Mouse (Mus musculus) frontal cortex, adult (tissue): Measurements from ENCODE around the gene Krt18.
"Not testable (repeated sequence)": the region's sequence is repeated elsewhere in the genome, so short reads cannot be mapped to it uniquely, and the experiment has no call there.

Source experiments
- ATAC-seq: cut with Nextera tagmentation; 2 replicates; pipeline ENCODE4 v1.9.2; 2017; ENCODE audit warnings: mild to moderate bottlenecking, moderate library complexity, mixed read lengths; ENCODE audit not compliant: low TSS enrichment

Gene Krt18

GRCm38 (mm10) chr15:102065661-102066325, 37.8 kb downstream of the Krt18 start:
- peak; percentile 92 for ATAC-seq

DNA sequence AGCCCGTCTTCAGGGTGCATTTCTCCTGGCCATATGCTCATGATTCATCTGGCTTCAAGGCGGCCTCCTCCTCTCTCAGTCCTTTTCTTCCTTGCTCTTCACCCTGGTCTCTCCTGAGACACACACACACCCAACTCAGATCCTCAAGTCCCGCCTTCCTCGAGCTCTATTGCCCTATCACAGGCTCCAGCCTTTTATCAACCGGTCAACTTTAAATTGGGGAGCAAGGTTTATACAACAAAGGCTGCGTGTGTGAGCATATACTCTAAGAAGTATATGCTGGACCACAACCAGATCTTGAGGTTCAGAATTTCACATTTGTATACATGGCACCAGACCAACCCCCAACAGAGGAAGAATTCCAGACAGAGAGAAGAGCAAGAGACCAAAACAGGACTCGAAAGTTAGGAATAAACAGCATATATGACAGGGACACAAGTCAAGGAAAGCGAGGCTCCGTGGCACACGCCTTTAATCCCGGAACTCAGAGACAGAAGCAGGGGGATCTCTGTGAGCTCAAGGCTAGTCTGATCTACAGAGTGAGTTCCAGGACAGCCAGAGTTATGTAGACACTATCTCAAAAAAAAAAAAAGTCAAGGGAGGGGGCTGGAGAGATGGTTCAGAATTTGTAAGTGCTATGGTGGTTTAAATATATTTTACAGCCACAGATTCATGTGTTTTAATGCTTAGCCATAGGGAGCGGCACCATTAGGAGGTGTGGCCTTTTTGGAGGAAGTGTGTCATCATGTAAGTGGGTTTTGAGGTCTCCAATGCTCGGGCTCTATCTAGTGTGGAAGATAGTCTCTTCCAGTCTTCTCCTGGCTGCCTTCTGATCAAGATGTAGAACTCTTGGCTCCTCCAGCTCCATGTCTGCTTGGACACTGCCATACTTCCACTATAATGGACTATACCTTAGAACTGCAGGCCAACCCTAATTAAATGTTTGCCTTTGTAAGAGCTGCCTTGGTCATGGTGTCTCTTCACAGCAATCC, 42.8 kb downstream of the Krt18 start:
- no peak for ATAC-seq

DNA sequence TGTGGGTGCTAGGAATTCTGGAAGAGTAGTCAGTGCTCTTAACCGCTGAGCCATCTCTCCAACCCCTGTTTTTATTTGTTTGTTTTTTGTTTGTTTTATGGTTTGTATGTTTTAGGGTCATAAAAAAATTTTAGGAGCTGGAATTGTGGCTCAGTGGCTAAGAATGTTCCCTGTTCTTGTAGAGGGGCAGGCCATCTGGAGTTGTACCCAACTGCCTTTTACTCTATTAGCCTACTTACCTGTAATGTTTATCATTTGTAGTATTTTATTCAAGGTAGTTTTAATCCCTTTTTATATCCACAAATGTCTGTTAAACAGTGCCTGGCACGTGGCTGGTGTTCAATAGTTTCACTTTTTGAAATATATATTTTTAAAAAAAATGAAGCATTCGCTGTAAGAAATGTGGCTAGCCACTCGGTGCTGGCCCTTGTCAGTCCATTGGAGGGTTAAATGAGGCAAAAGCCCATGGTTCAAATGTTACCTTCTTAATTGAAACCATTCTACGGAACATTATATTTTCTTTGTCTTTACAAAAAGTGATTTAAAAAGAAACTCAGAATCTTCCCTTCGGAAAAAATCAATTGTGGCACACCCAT, 45.1 kb downstream of the Krt18 start:
- ATAC-seq: no peak

DNA sequence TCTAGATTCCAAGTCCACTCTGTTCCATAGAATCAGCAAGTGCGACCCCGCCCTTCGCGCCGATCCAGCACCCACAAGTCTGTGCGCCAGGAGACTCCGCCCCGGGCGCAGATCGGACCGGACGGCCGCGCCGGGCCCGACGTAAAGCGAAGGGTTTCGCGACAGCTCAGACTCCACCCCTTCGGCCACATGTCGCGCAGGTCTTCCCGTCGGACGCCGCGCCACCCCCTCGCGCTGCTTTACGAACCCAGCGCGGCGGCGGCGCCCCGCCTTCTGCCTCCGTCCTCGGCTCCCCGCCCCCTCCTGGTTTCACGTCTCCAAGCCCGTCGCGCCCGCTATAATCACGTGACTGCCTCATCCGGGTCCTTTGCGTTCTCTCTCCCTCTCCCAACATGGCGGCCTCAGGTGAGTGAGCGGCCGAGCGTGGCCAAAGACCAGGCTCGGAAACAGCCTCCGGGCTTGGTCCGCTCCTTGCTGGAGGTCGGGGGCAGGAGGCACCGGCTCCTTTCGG, 45.6 kb downstream of the Krt18 start, which contains the start of gene Eif4b:
Eif4b (plus strand) TSS at position 215 of the 511 bp plus-strand sequence.
- peak; percentile 96 for ATAC-seq

- peak; percentile 32; the same call in 1 of the 2 replicates for ATAC-seq
Observed at GRCm38 (mm10) chr15:102074070-102074731, 46.2 kb downstream of the Krt18 start.

DNA sequence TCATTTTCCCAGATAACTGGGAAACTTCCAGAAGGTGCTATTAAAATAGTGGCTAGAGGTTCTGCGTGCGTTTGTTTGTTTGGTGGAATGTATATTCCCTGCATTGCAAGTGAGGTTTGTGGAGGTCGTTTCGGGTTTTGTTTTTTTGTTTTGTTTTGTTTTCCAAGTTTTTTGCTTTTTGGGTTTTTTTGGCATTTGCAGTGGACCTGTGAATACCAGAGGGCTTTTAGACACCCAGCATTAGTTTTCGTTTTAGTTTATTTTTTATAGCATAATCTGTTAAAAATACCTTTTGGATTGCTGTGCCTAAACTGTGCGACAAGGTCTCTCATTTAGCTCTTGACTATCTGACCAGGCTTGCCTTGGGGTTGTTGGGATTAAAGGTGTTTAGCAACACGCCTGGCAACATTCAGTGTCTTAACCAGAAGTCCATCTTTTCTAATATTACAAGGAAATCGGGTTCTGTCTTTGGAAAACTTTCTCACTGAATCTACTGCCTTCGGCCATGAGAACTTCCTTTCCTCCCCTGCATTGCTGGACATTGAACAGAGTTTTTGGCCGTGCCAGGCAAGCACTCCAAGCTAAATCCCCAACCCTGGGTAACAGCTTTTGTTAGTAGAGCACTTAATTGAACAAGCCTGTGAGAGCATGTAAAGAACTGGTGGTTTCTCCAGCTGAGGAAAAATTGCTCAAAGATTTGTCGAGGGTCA, 47.1 kb downstream of the Krt18 start:
- no peak for ATAC-seq

- no peak for ATAC-seq
Observed at GRCm38 (mm10) chr15:102077111-102077677, 49.2 kb downstream of the Krt18 start.

DNA sequence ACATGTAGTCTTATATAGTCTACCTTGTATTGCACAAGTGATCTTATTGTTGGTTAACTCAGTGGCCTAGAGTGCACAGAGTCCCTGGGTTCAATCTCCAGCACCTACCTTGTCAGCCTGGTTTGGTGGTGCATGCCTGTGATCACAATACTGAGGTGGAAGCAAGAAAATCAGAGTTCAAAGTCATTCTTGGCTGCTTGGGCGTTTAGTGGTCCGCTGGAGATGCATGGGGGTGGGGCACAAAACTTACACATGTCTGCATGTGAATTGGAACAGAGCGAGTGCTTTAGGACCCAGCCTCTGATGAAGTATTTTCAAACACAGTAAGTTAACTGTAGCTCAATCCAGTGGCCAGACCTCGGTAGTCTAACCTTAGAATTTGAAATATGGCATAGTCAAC, 51.2 kb downstream of the Krt18 start:
- ATAC-seq: no peak

GRCm38 (mm10) chr15:102079924-102080323, 51.9 kb downstream of the Krt18 start:
- not testable (repeated sequence) for ATAC-seq

DNA sequence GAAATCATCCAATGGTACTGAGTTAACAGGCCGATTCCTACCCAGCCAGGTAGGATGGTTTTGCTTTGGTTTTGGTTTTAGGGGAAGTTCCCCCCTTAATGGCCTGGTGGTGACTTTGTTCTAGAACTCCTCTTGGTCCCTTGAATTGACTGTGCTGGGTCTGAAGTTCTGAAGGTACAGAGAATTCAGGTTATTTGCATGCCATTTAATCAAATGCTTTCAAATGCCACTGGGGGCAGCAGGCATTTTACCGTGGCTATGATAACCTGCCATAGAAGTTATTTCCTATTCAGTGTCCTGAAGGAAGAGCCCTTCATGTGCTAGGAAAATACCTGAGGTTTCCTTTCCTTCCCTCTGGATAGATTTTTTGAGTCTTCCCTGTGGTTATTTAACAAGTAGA, 52.4 kb downstream of the Krt18 start:
- no peak for ATAC-seq
